Mouse (Mus musculus): ENCODE data around the gene Irf4. TPM values are rescaled to one million over a fixed set of nuclear protein-coding genes. Genes with fewer than 3 reads are reported as not detected.

The Irf4 gene
- polyA plus RNA-seq, 1 experiment from 2014 or later, result not detected

DNA sequence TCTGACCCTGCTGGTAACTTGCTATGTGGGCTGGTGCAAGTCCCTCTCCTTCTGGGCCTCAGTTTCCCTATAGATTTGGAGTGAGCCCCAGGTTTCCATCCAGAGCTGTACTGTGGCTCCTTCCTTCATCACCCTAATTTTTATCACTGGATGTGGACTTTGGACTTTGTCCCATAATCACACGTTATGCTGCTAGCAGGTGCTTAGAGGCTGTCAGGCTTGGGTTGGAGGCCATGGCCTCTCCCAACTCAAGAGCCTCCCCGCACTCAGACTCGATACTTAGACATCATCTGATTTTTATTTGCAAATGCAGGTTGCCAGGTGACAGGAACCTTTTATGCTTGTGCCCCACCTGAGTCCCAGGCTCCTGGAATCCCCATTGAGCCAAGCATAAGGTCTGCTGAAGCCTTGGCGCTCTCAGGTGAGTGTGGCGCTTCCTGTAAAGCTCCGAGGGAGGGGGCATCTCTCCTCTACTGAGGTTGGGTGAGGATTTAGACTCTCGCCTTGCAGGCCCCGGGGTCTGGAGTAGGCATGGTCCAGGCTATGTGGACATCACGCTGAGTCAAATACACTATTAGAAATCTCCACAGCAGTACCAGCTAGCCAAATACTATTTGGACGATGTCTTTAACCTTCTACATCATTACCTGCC lies 5.9 kb downstream of the Irf4 start:
- 89% methylated on average over 10 of the region's 10 CpGs for WGBS

DNA sequence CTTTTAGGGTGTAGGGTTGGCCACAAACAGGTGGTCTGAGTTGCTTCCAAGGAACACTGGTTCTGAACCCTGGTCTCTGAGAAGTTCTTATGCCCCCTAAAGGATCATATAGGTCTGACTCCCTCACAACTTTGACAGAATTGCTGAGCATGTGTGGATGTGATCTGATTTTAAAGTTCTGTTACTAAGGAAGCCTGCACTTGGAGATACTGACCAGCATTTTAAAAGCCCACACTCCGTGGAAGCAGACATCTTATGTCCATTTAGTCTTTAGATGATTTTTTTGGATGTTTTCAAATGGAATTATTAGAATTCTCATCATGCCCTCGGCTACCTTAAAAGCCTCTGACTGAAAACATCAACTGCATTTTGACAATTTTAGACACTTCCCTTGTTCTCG lies 6.6 kb downstream of the Irf4 start:
- Histone ChIP-seq H3K4me1 (ENCODE audit: control insufficient read depth, insufficient read depth, low read length) (peaks cover 3% of the 10 kb centered on the region; the same call in 1 of the 2 replicates), H3K4me2 (ENCODE audit: low read depth, low read length) (no peak overlapping the region), H3K4me3 (ENCODE audit: low read depth, low read length) (no peak overlapping the region), H3K9ac (replicated peaks; ENCODE audit: low read depth, low read length) (no peak overlapping the region), H3K27me3 (ENCODE audit: control insufficient read depth, insufficient read depth, low read length) (peaks cover 16% of the 10 kb centered on the region), H3K27ac (ENCODE audit: low read depth, low read length) (no peak overlapping the region), H3K36me3 (ENCODE audit: control insufficient read depth, insufficient read depth, low read length) (no peaks in the 10 kb centered on the region), H3K9me3 (ENCODE audit: control insufficient read depth, low read length) (no peaks in the 10 kb centered on the region)
- 82% methylated on average over 3 of the region's 3 CpGs for WGBS
- no peak for ATAC-seq (ENCODE audit: low read depth)

More for the DNA sequence above, 5.9 kb downstream of the Irf4 start:
- peaks cover 21% of the 10 kb centered on the region for H3K27me3 ChIP-seq (ENCODE audit: control insufficient read depth, insufficient read depth, low read length)
- no peak overlapping the region for H3K27ac ChIP-seq (ENCODE audit: low read depth, low read length)
- no peaks in the 10 kb centered on the region for H3K36me3 ChIP-seq (ENCODE audit: control insufficient read depth, insufficient read depth, low read length)
- no peak overlapping the region for H3K4me3 ChIP-seq (ENCODE audit: low read depth, low read length)
- H3K4me1 ChIP-seq (ENCODE audit: control insufficient read depth, insufficient read depth, low read length), result peaks cover 3% of the 10 kb centered on the region; the same call in 1 of the 2 replicates
- ATAC-seq (ENCODE audit: low read depth), result no peak
- H3K9me3 ChIP-seq (ENCODE audit: control insufficient read depth, low read length), result no peaks in the 10 kb centered on the region
- H3K9ac ChIP-seq (replicated peaks; ENCODE audit: low read depth, low read length), result no peak overlapping the region
- H3K4me2 ChIP-seq (ENCODE audit: low read depth, low read length), result no peak overlapping the region

- no peak for ATAC-seq (ENCODE audit: low read depth)
- Histone ChIP-seq H3K4me3 (ENCODE audit: low read depth, low read length) (no peak overlapping the region), H3K27me3 (ENCODE audit: control insufficient read depth, insufficient read depth, low read length) (peaks cover 11% of the 10 kb centered on the region), H3K27ac (ENCODE audit: low read depth, low read length) (no peak overlapping the region), H3K4me1 (ENCODE audit: control insufficient read depth, insufficient read depth, low read length) (no peaks in the 10 kb centered on the region), H3K36me3 (ENCODE audit: control insufficient read depth, insufficient read depth, low read length) (no peaks in the 10 kb centered on the region), H3K9ac (replicated peaks; ENCODE audit: low read depth, low read length) (no peak overlapping the region), H3K4me2 (ENCODE audit: low read depth, low read length) (no peak overlapping the region), H3K9me3 (ENCODE audit: control insufficient read depth, low read length) (no peaks in the 10 kb centered on the region)
- 73% methylated on average over 9 of the region's 9 CpGs for WGBS
Observed at GRCm38 (mm10) chr13:30755998-30756639, 7.1 kb downstream of the Irf4 start.

GRCm38 (mm10) chr13:30757264-30757900 lies 8.4 kb downstream of the Irf4 start:
- Histone ChIP-seq H3K4me1 (ENCODE audit: control insufficient read depth, insufficient read depth, low read length) (no peaks in the 10 kb centered on the region), H3K9ac (replicated peaks; ENCODE audit: low read depth, low read length) (no peak overlapping the region), H3K9me3 (ENCODE audit: control insufficient read depth, low read length) (no peaks in the 10 kb centered on the region), H3K4me2 (ENCODE audit: low read depth, low read length) (no peak overlapping the region), H3K27me3 (ENCODE audit: control insufficient read depth, insufficient read depth, low read length) (0 out of 2 replicates have a peak, but pooled peaks cover 2% of the 10 kb centered on the region), H3K4me3 (ENCODE audit: low read depth, low read length) (no peak overlapping the region), H3K27ac (ENCODE audit: low read depth, low read length) (no peak overlapping the region), H3K36me3 (ENCODE audit: control insufficient read depth, insufficient read depth, low read length) (no peaks in the 10 kb centered on the region)
- 91% methylated on average over 14 of the region's 14 CpGs for WGBS
- no peak for ATAC-seq (ENCODE audit: low read depth)

DNA sequence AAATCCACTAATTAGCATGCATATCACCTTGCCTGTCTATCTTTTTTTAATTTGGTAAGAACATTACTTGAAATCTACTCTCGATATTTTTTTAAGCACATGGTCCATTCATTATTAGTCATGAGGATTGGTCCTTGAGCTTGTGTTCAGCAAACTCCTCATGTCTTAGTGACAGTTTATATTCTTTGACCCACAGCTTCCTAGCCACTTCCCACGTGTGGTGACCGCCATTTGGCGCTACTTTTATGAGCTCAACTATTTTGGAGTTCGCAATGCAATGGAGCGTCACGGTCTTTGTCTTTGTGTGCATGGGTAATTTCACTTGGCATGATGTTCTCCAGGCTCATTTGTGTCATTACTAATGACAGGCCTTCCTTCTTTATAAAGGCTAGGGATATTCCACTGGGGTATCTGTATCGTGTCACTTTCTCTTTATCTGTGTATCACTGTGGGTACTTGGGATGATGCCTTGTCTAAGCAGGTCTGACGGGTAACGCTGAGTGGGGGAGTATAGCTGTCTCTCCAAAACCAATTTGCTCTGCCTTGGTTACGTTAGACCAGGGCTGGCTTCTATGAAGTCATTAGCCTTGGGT lies 9.9 kb downstream of the Irf4 start:
- Histone ChIP-seq H3K9me3 (ENCODE audit: control insufficient read depth, low read length) (no peaks in the 10 kb centered on the region), H3K4me2 (ENCODE audit: low read depth, low read length) (no peak overlapping the region), H3K27me3 (ENCODE audit: control insufficient read depth, insufficient read depth, low read length) (no peaks in the 10 kb centered on the region), H3K36me3 (ENCODE audit: control insufficient read depth, insufficient read depth, low read length) (no peaks in the 10 kb centered on the region), H3K4me1 (ENCODE audit: control insufficient read depth, insufficient read depth, low read length) (no peaks in the 10 kb centered on the region), H3K4me3 (ENCODE audit: low read depth, low read length) (no peak overlapping the region), H3K9ac (replicated peaks; ENCODE audit: low read depth, low read length) (no peak overlapping the region), H3K27ac (ENCODE audit: low read depth, low read length) (no peak overlapping the region)
- WGBS, result 74% methylated on average over 11 of the region's 11 CpGs
- ATAC-seq (ENCODE audit: low read depth), result no peak

GRCm38 (mm10) chr13:30760374-30761090 lies 11.5 kb downstream of the Irf4 start:
- Histone ChIP-seq H3K27ac (ENCODE audit: low read depth, low read length) (no peak overlapping the region), H3K27me3 (ENCODE audit: control insufficient read depth, insufficient read depth, low read length) (no peaks in the 10 kb centered on the region), H3K4me2 (ENCODE audit: low read depth, low read length) (no peak overlapping the region), H3K9me3 (ENCODE audit: control insufficient read depth, low read length) (no peaks in the 10 kb centered on the region), H3K4me1 (ENCODE audit: control insufficient read depth, insufficient read depth, low read length) (no peaks in the 10 kb centered on the region), H3K36me3 (ENCODE audit: control insufficient read depth, insufficient read depth, low read length) (no peaks in the 10 kb centered on the region), H3K9ac (replicated peaks; ENCODE audit: low read depth, low read length) (no peak overlapping the region), H3K4me3 (ENCODE audit: low read depth, low read length) (no peak overlapping the region)
- no peak for ATAC-seq (ENCODE audit: low read depth)
- 75% methylated on average over 3 of the region's 3 CpGs for whole genome bisulfite sequencing

GRCm38 (mm10) chr13:30761151-30761631 lies 12.2 kb downstream of the Irf4 start:
- Histone ChIP-seq H3K9ac (replicated peaks; ENCODE audit: low read depth, low read length) (no peak overlapping the region), H3K4me2 (ENCODE audit: low read depth, low read length) (no peak overlapping the region), H3K9me3 (ENCODE audit: control insufficient read depth, low read length) (no peaks in the 10 kb centered on the region), H3K27ac (ENCODE audit: low read depth, low read length) (no peak overlapping the region), H3K27me3 (ENCODE audit: control insufficient read depth, insufficient read depth, low read length) (no peaks in the 10 kb centered on the region), H3K4me1 (ENCODE audit: control insufficient read depth, insufficient read depth, low read length) (no peaks in the 10 kb centered on the region), H3K4me3 (ENCODE audit: low read depth, low read length) (no peak overlapping the region), H3K36me3 (ENCODE audit: control insufficient read depth, insufficient read depth, low read length) (no peaks in the 10 kb centered on the region)
- no peak for ATAC-seq (ENCODE audit: low read depth)
- 86% methylated on average over 8 of the region's 8 CpGs for WGBS

DNA sequence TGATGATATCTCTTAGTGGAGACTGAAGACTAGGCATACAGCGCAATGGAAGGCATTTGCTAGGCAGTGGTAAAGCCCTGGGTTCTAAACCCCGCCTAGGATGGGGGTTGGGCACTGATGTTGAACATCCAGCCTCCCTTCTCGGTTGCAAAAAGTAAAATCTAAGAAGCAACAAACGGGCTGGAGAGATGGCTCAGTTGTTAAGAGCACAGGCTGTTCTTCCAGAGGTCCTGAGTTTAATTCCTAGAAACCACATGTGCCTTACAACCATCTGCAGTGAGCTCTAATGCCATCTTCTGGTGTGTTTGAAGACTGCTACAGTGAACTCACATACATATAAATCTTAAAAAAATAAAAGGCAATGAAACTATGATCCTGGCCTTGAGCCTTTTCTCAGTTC lies 13.2 kb downstream of the Irf4 start:
- H3K9ac ChIP-seq (replicated peaks; ENCODE audit: low read depth, low read length), result no peak overlapping the region
- H3K9me3 ChIP-seq (ENCODE audit: control insufficient read depth, low read length), result no peaks in the 10 kb centered on the region
- no peaks in the 10 kb centered on the region for H3K27me3 ChIP-seq (ENCODE audit: control insufficient read depth, insufficient read depth, low read length)
- no peak overlapping the region for H3K4me3 ChIP-seq (ENCODE audit: low read depth, low read length)
- no peaks in the 10 kb centered on the region for H3K4me1 ChIP-seq (ENCODE audit: control insufficient read depth, insufficient read depth, low read length)
- H3K4me2 ChIP-seq (ENCODE audit: low read depth, low read length), result no peak overlapping the region
- H3K27ac ChIP-seq (ENCODE audit: low read depth, low read length), result no peak overlapping the region
- H3K36me3 ChIP-seq (ENCODE audit: control insufficient read depth, insufficient read depth, low read length), result no peaks in the 10 kb centered on the region
- WGBS, result 85% methylated on average over 4 of the region's 4 CpGs
- ATAC-seq (ENCODE audit: low read depth), result no peak
